Comparison of ENCODE assay signal across 10 mouse cellular contexts in the genomic region with DNA sequence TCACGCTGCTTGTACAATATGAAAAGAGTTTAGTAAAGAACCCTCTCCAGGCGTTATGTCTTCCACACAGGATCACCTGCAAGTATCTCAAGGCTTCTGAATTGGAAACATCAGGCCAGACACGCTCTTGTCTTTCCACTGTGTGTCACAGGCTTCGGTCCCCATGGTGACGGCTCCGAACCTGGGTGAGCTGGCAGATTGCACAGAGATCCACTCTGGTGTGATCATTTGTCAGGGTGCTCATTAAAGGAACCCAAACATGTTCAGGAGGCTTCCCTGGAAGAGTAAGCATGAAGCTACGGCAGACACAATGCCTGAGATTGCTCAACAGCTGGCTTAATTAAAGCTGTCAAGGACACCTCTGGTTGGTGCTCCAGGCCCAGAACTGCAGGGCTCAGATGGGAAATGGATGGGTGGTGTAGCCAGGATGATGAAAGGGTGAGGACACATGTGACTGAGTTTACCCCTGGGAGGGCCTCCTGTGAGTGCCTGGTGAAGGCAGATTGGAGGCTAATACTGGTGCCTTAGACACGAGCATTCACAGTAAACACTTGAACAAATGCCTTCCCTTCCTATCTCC.
DNase-seq lines count a peak whose midpoint lies in the region; ATAC-seq and TF ChIP-seq lines count a peak whose summit lies in the region.
"Had no signal": no experiment of that assay in that cellular context is flagged by ENCODE, and none has a peak within 500 bp of the region (broad histone marks: within the 10 kb centered on the region; RNA-seq: fewer than 3 reads in every experiment).

No protein-coding gene starts in this region.

- H3K27ac ChIP-seq in layer of hippocampus, adult 2 months, result peak overlapping the region; percentile 71
- no peak overlapping the region for H3K27ac ChIP-seq in forebrain, postnatal 0 days (ENCODE audit: low read depth, low read length)
- H3K27ac ChIP-seq in neural tube, embryonic 13.5 days (replicated peaks), result peak overlapping the region; percentile 38; the same call in 1 of the 2 replicates
- H3K27ac ChIP-seq: midbrain, embryonic 12.5 days had no signal

- WGBS in forebrain, postnatal 0 days, result 61% methylated on average over 8 of the region's 8 CpGs
- 62% methylated on average over 8 of the region's 8 CpGs for WGBS in neural tube, embryonic 13.5 days

- H3K36me3 ChIP-seq in forebrain, postnatal 0 days (ENCODE audit: insufficient read depth), result no peaks in the 10 kb centered on the region
- no peaks in the 10 kb centered on the region for H3K36me3 ChIP-seq in neural tube, embryonic 13.5 days
- H3K36me3 ChIP-seq: midbrain, embryonic 12.5 days had no signal

- H3K4me1 ChIP-seq in forebrain, postnatal 0 days (ENCODE audit: insufficient read depth), result no peaks in the 10 kb centered on the region
- H3K4me1 ChIP-seq in neural tube, embryonic 13.5 days (replicated peaks), result peaks cover 28% of the 10 kb centered on the region

- ATAC-seq in forebrain, postnatal 0 days, result peak; percentile 72
- ATAC-seq in neural tube, embryonic 13.5 days (ENCODE audit: low read depth), result peak; percentile 56; the same call in 1 of the 2 replicates

- H3K9ac ChIP-seq in forebrain, postnatal 0 days, result no peak overlapping the region
- no peak overlapping the region for H3K9ac ChIP-seq in neural tube, embryonic 13.5 days
- H3K9ac ChIP-seq: midbrain, embryonic 12.5 days had no signal

- H3K9me3 ChIP-seq in forebrain, postnatal 0 days (ENCODE audit: low read length), result no peaks in the 10 kb centered on the region
- H3K9me3 ChIP-seq in neural tube, embryonic 13.5 days, result peaks cover 8% of the 10 kb centered on the region; the same call in 1 of the 2 replicates

- TF ChIP-seq CTCF in layer of hippocampus, adult 2 months (conservative IDR thresholded peaks at IDR 0.05), result no peak
- no peak for TF ChIP-seq CTCF in forebrain, postnatal 0 days (IDR thresholded peaks at IDR 0.05; ENCODE audit: low read depth)

- peak in 1 of 2 experiments; percentile 45 for DNase-seq in layer of hippocampus, adult 2 months (ENCODE audit: low spot score in 2 of 2)
- no peak for DNase-seq in layer of hippocampus, adult 11-12 months (ENCODE audit: low spot score)
- DNase-seq in adrenal gland, postnatal 25 days, result peak; percentile 48
- DNase-seq in forebrain, postnatal 0 days, result no peak
- no peak for DNase-seq in cerebellum, adult 11 months
- no peak for DNase-seq in urinary bladder, postnatal 14 days (ENCODE audit: low spot score)
- DNase-seq: kidney, postnatal 4 days; liver had no signal

- no peaks in the 10 kb centered on the region for H3K27me3 ChIP-seq in forebrain, postnatal 0 days (ENCODE audit: insufficient read depth, low read length)
- H3K27me3 ChIP-seq in neural tube, embryonic 13.5 days, result no peaks in the 10 kb centered on the region
- H3K27me3 ChIP-seq: midbrain, embryonic 12.5 days had no signal

- H3K4me3 ChIP-seq in layer of hippocampus, adult 2 months, result no peak overlapping the region
- no peak overlapping the region for H3K4me3 ChIP-seq in forebrain, postnatal 0 days (ENCODE audit: low read depth, low read length)
- H3K4me3 ChIP-seq in neural tube, embryonic 13.5 days, result no peak overlapping the region
- H3K4me3 ChIP-seq: midbrain, embryonic 12.5 days had no signal

- no peak overlapping the region for H3K4me2 ChIP-seq in forebrain, postnatal 0 days (ENCODE audit: low read depth)
- H3K4me2 ChIP-seq in neural tube, embryonic 13.5 days, result no peak overlapping the region
- H3K4me2 ChIP-seq: midbrain, embryonic 12.5 days had no signal
